Mouse (Mus musculus) cortical plate, adult 2 months (tissue): ENCODE results near the gene Cask. TPM values are rescaled to one million over a fixed set of nuclear protein-coding genes. Genes with fewer than 3 reads are reported as not detected.

Source experiments
- H3K27ac ChIP-seq: fragments of 200-500 bp; 2 replicates; pipeline ENCODE4 v1.5.1; 2012; ENCODE audit warnings: low read length, control low read depth, inconsistent platforms; ENCODE audit not compliant: insufficient read depth
- H3K4me1 ChIP-seq: fragments of 200-500 bp; 2 replicates; pipeline ENCODE4 v1.6.1; 2011; ENCODE audit warnings: low read length; ENCODE audit not compliant: control insufficient read depth, insufficient read depth
- H3K4me3 ChIP-seq: fragments of 200-500 bp; 2 replicates; pipeline ENCODE4 v1.5.1; 2011; ENCODE audit warnings: mild to moderate bottlenecking, low read length, control low read depth; ENCODE audit not compliant: insufficient read depth
- CTCF ChIP-seq: fragments of 200-500 bp; IDR thresholded peaks from 2 replicates; pipeline ENCODE4 v1.5.1; 2011; ENCODE audit warnings: mild to moderate bottlenecking, control low read depth, low read length; ENCODE audit not compliant: insufficient read depth; ENCODE audit errors: extremely low read depth
- POLR2A ChIP-seq: fragments of 200-500 bp; IDR thresholded peaks from 2 replicates; pipeline ENCODE4 v1.6.1; 2011; ENCODE audit warnings: mild to moderate bottlenecking, low read length, control low read depth; ENCODE audit not compliant: insufficient read depth; ENCODE audit errors: extremely low read depth
- polyA plus RNA-seq: library from polyadenylated mRNA; depleted of rRNA; stranded (reverse); fragments of >200 nt; gene quantifications from 2 replicates; pipeline ENCODE4 v1.2.3, GENCODE M21; 2012

Gene Cask
- polyA plus RNA-seq, 1 experiment, result 32.6 TPM

DNA sequence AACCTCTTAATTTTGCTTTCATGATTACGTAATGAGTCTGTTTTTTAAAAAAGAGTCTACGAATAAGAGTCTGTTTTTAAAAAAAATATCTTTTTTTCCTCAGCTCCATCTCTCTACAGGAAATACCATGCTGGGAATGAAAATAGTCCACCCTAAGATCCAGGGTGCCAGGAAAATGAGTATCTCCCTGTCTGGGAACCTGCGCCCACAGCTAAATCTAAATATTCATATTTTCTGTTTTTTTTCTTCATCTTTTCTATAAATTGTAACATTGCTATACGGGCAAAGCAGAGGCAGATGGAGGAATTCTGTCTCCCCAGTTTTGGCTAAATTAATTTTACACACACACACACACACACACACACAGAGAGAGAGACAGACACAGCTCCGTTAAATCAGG, 337.3 kb downstream of the Cask start:
- H3K4me1 ChIP-seq, result peaks cover 5% of the 10 kb centered on the region
- no peak overlapping the region for H3K4me3 ChIP-seq
- H3K27ac ChIP-seq, result no peak overlapping the region
- TF ChIP-seq CTCF (no peak), POLR2A (no peak)

DNA sequence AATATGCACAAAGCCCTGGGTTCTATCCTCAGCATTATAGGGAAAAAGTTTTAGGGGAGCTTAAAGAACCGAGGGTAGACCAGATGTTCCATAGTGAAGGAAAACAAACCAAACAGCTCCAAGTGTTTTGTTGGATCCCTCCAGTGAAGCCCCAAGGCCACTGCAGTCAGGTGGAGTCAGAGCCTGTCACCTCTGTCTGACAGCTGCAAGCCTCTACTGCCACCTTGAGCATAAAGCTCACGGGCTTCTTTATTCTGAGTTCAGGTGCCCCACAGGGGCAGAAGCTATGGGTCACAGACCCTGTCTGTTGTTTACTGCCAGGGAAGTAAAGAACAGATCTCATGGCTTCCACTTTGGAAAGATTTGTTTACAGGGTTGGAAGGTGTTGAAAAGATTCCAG, 338.0 kb downstream of the Cask start:
- H3K27ac ChIP-seq, result no peak overlapping the region
- TF ChIP-seq POLR2A (no peak), CTCF (no peak)
- H3K4me1 ChIP-seq, result peaks cover 5% of the 10 kb centered on the region
- no peak overlapping the region for H3K4me3 ChIP-seq

DNA sequence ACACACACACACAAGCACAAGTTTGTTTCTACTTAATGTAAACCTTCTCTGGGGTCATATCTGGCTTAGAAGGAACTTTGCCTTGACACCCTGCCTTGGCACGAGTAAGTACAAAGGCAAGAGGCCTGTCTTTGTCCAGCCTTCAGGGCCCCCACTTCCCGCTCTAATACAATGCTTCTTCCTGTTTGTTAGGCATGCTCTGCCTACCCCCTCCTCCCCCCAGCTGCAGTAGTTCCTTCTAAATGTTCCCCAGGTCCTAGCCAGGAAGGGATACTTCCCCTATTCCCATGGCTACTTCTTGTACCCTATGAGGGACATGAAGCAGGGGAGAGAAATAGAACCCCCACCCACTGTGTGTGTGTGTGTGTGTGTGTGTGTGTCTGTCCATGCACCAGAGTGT, 344.8 kb downstream of the Cask start:
- TF ChIP-seq POLR2A (no peak), CTCF (no peak)
- Histone ChIP-seq H3K4me3 (no peak overlapping the region), H3K4me1 (no peaks in the 10 kb centered on the region), H3K27ac (no peak overlapping the region)

DNA sequence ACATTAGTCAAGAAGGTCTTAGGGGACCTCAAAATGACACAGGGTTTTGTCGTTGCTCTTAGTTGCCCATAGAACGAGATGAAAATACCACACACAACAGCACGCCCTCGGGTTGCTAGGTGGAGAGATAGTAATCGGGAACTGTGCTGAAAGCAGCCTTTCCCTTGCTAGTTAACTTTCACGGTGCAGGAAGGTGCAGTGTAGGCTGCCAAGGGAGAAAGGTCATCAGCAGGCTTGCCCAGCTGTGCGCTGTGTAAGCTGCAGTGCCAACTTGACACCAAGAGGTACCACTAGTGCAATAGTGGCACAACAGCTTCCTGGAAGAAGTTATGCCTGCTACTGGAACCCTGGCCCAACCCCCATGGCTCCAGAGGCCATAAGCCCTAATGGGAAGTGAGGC, 346.8 kb downstream of the Cask start:
- no peak for TF ChIP-seq CTCF
- TF ChIP-seq POLR2A, result no peak
- H3K4me3 ChIP-seq, result no peak overlapping the region
- H3K27ac ChIP-seq, result no peak overlapping the region
- H3K4me1 ChIP-seq, result no peaks in the 10 kb centered on the region

DNA sequence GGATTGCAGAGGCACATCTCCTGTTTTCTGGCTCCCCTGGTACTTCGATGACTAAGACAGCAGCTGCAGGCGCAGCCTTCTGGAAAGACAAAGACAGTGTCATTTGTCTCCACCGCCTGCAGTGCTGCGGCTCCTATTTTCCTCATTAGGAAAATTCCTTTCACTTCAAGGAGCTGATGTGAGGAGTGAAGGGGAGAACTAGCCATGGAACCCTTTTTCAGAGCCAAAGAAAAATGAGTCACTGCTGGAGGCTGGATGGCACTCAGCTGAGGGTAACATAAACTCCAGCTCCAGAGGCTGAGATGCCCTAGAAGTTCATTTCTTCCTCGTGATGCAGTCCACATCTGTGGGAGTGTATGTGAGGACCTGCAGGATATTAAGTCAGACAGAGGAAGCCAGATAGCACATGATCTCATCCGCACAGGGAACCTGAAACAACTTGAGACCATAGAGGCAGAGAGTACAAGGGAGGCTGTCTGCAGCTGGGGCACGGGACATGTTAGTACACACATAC, 348.2 kb downstream of the Cask start:
- no peak overlapping the region for H3K4me3 ChIP-seq
- no peaks in the 10 kb centered on the region for H3K4me1 ChIP-seq
- TF ChIP-seq POLR2A (no peak), CTCF (no peak)
- H3K27ac ChIP-seq, result no peak overlapping the region

DNA sequence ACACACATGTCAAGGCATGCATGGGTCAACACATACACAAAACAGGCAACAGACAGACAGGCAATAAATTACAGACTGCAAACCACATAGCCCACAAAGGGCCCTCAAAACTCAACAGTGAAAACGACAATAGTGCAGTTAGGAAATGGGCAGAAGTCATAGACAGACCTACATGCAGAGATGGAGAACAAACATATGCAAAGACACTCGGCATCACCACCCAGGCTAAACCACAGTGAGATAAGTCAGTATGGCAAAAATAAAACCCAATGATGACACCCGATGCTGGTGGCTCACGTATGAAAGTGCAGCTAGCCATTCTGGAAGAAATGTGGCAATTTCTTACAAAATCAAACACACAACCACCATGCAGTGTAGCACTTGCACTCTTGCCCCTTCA, 350.9 kb downstream of the Cask start:
- no peaks in the 10 kb centered on the region for H3K4me1 ChIP-seq
- TF ChIP-seq CTCF (no peak), POLR2A (no peak)
- H3K27ac ChIP-seq, result no peak overlapping the region
- no peak overlapping the region for H3K4me3 ChIP-seq

DNA sequence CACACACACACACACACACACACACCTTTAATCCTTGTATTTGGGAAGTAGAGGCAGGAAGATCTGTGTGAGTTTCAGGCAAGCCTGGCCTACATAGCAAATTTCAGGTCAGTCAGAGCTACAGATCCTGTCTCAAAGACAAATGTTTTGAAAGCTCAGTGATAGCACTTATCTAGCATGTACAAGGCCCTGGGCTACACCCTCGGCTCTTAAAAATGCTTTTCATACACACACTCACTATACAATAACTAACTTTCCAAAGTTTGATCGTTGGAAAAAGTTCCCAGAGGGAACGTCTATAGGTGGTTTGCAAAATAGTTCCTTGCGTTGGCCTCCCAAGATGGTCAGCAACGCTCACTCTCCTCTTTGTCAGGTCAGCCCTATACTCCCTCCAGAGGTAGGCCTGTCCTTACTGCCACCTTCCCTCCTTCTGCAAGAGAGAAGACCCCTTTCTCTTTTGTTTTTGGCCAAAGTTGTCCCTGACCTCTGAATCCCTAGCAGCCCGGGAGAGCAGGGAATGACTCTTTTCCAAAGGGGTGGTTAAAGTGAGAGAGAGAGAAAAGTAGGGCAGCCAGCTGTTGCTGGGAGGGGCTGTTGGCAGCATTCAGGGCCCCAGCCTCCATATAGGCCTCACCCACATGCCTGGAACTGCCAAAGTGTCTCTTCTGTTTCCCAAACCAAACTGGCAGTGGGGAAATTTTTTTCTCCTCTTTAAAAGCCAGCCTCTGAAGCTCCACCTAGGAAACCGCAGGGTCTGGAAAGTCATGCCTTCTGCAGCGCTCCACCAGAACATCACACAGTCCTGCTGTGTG, 356.1 kb downstream of the Cask start:
- H3K4me3 ChIP-seq, result no peak overlapping the region
- no peak overlapping the region for H3K27ac ChIP-seq
- no peaks in the 10 kb centered on the region for H3K4me1 ChIP-seq
- TF ChIP-seq POLR2A (no peak), CTCF (no peak)

DNA sequence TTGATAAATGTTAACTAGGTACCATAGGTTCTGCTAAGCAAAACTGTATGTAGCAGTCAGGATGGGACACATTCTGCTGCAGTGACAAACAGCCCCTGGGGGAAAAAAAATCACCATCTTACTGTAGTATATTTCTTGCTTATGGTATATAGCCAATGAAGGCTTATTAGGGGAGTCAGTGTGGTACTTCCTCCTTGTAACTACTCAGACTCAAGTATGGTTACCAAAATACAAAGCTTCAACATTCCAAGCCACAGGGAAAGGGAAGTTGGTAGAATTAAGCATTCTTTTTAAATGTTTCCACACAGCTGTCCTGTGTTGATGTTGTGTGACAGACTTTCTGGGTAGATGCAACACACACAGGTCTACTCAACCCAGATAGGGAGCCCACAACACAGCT, 358.2 kb downstream of the Cask start:
- Histone ChIP-seq H3K27ac (no peak overlapping the region), H3K4me1 (no peaks in the 10 kb centered on the region), H3K4me3 (no peak overlapping the region)
- TF ChIP-seq POLR2A (no peak), CTCF (no peak)

DNA sequence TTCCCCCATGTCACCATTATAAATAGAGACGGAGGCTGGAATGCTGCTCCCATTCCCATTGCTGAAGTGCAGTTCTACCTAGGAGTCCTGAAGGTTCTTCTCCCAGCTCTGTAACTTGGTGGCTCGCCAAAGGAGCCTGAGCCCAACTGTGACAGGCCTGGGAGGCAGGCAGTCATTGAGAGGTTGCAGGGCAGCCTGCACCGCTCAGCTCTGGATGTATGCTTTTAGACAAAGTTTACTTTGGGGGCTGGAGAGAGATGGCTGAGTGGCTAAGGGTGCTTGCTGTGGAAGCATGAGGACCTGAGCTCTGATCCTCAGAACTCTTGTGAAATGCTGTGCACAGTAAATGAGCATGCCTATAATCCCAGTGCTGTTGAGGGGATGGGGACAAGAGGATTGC, 360.2 kb downstream of the Cask start:
- no peak for TF ChIP-seq CTCF
- TF ChIP-seq POLR2A, result no peak
- Histone ChIP-seq H3K27ac (no peak overlapping the region), H3K4me1 (no peaks in the 10 kb centered on the region), H3K4me3 (no peak overlapping the region)

DNA sequence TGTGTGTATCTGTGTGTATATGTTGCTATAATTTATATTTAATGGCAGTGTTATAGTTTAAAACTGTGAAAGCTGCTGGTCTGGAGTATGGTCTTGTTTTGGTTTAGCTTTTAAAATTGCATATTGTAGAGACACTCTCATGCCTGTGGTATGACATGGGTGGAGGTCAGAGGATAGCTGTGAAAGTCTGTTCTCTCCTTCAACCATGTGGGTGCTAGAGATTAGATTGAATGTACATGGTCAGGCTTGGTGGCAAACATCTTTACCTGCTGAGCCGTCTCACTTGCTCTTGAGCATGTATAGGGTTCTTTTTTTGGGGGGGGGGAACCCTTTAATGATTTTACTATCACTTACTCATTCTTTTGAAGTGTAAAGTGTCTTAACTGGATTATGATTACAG, 361.4 kb downstream of the Cask start:
- Histone ChIP-seq H3K4me3 (no peak overlapping the region), H3K4me1 (no peaks in the 10 kb centered on the region), H3K27ac (no peak overlapping the region)
- no peak for TF ChIP-seq CTCF
- TF ChIP-seq POLR2A, result no peak
